Mouse (Mus musculus) embryonic facial prominence, embryonic 10.5 days (tissue): ENCODE results near the gene Cfap69. TPM values are rescaled to one million over a fixed set of nuclear protein-coding genes. Genes with fewer than 3 reads are reported as not detected.
A peak's percentile ranks its signal among the peaks of the same experiment; 100 is the strongest.
"Not testable (repeated sequence)": the region's sequence is repeated elsewhere in the genome, so short reads cannot be mapped to it uniquely, and the experiment has no call there.

Experiments
- DNase-seq: peaks from one replicate; pipeline ENCODE4 v3.0.0-alpha.2; 2017; ENCODE audit warnings: low spot score
- H3K27ac ChIP-seq: fragments of 300-500 bp; sonication (generic); replicated peaks from 2 replicates; pipeline ENCODE4 v1.5.1; 2016; ENCODE audit warnings: mild to moderate bottlenecking
- H3K27me3 ChIP-seq: fragments of 300-500 bp; sonication (generic); replicated peaks from 2 replicates; pipeline ENCODE4 v1.6.1; 2016; ENCODE audit warnings: low read depth, mild to moderate bottlenecking; ENCODE audit not compliant: poor library complexity, severe bottlenecking
- H3K36me3 ChIP-seq: fragments of 300-500 bp; sonication (generic); replicated peaks from 2 replicates; pipeline ENCODE4 v1.6.1; 2016; ENCODE audit warnings: mild to moderate bottlenecking, moderate library complexity
- H3K4me1 ChIP-seq: fragments of 300-500 bp; sonication (generic); 2 replicates; pipeline ENCODE4 v1.6.1; 2016
- H3K4me3 ChIP-seq: fragments of 300-500 bp; sonication (generic); 2 replicates; pipeline ENCODE4 v1.5.1; 2016; ENCODE audit warnings: mild to moderate bottlenecking, moderate library complexity
- H3K9me3 ChIP-seq: fragments of 300-500 bp; sonication (generic); 2 replicates; pipeline ENCODE4 v1.6.1; 2016; ENCODE audit warnings: mild to moderate bottlenecking
- WGBS: fragments of 180-500 bp; shearing (Covaris S2); methylation state at CpG from one replicate; pipeline ENCODE4 v1.1.7; 2016; 5-methylcytosine and 5-hydroxymethylcytosine counted together
- polyA plus RNA-seq: library from polyadenylated mRNA; unstranded; fragments of >200 nt; fragmentation: Nextera tagmentation; extraction: Ambion mirVana; gene quantifications from 2 replicates; pipeline ENCODE4 v1.2.1, GENCODE M21; 2016

Gene Cfap69
- polyA plus RNA-seq, 1 experiment from 2014 or later, result 2.9 TPM

DNA sequence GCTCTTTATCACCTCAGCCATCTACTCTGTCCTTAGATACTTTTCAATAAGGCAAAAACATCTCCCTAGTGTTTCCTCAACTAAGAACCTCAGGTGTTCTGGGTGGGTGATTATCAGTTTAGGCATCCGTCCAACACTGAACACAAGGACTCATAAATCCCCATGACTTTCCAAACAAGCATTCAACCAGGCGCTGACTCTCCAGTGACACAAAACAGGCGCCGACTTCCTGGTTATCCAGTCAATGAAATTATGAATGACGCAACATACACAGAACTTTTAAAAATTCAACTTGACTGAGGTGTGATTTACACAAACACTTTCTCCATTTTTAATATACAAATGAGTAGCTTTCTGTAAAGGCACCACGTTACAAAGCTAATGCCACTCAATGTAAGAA, 24.2 kb upstream of the Cfap69 start:
- Histone ChIP-seq H3K36me3 (no peaks in the 10 kb centered on the region), H3K4me3 (no peak overlapping the region), H3K9me3 (no peaks in the 10 kb centered on the region), H3K4me1 (peaks cover 13% of the 10 kb centered on the region; the same call in 1 of the 2 replicates), H3K27ac (no peak overlapping the region), H3K27me3 (peaks cover 20% of the 10 kb centered on the region; the same call in 1 of the 2 replicates)
- DNase-seq, result no peak
- 91% methylated on average over 6 of the region's 6 CpGs for WGBS

GRCm38 (mm10) chr5:5686973-5687372, 22.9 kb upstream of the Cfap69 start:
- H3K4me3 ChIP-seq, result no peak overlapping the region
- H3K27me3 ChIP-seq, result 0 out of 2 replicates have a peak, but pooled peaks cover 9% of the 10 kb centered on the region
- 7% methylated on average over 1 of the region's 1 CpGs for WGBS
- no peaks in the 10 kb centered on the region for H3K36me3 ChIP-seq
- DNase-seq, result peak; percentile 34
- no peak overlapping the region for H3K27ac ChIP-seq
- 0 out of 2 replicates have a peak, but pooled peaks cover 6% of the 10 kb centered on the region for H3K4me1 ChIP-seq
- no peaks in the 10 kb centered on the region for H3K9me3 ChIP-seq

DNA sequence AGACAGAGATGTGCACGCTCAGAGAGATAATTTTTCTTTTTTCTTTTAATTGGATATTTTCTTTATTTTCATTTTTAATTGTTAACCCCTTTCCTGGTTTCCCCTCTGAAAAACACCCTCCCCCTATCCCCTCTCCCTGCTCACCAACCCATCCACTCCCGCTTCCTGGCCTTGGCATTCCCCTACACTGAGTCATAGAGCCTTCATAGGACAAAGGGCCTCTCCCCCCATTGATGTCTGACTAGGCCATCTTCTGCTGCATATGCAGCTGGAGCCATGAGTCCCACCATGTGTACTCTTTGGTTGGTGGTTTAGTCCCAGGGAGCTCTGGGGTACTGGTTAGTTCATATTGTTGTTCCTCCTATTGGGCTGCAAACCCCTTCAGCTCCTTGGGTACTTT, 20.9 kb upstream of the Cfap69 start:
- not testable (repeated sequence) for H3K9me3 ChIP-seq, H3K27ac ChIP-seq, H3K27me3 ChIP-seq, H3K4me3 ChIP-seq, H3K4me1 ChIP-seq, DNase-seq, H3K36me3 ChIP-seq
- 91% methylated on average over 2 of the region's 2 CpGs for WGBS

DNA sequence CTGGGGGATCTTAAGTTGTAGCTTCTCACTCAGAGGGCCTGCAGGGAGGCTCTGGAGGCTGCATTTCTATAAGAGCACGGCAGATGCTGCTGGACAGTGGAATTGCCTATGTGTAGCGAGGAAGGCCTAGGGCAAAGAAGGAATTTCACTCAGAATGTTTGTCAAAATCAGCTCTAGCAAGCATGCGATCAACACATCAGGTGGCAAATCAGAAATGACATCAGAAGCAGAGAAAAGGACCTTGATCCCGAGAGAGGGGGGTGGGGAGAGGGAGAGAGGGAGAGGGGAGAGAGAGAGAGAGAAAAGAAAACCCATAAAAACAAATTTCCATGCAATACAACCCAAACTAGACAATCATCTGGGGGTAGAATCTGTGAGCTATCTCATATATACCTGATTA, 19.3 kb upstream of the Cfap69 start:
- Histone ChIP-seq H3K9me3 (no peaks in the 10 kb centered on the region), H3K4me1 (0 out of 2 replicates have a peak, but pooled peaks cover 6% of the 10 kb centered on the region), H3K27ac (no peak overlapping the region), H3K36me3 (peaks cover 13% of the 10 kb centered on the region; the same call in 1 of the 2 replicates), H3K27me3 (no peaks in the 10 kb centered on the region), H3K4me3 (no peak overlapping the region)
- WGBS, result 73% methylated on average over 4 of the region's 4 CpGs
- no peak for DNase-seq

DNA sequence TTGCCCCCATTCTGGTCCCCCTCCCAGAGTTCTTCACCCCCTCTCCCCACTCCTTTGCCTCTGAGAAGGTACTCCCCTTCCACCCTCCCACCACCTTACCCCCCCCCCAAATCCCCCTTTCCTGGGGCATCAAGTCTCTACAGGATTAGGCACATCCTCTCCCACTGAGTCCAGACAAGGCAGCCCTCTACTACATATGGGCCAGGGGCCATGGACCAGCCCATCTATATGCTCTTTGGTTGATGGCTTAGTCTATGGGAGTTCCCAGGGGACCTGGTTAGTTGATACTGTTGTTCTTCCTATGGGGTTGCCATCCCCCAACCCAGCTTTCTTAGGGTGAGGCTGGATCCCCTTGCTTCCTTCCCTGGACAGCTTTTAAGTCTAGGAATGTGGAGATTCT, 15.4 kb upstream of the Cfap69 start:
- H3K27ac ChIP-seq, result no peak overlapping the region
- no peak for DNase-seq
- H3K4me3 ChIP-seq, result no peak overlapping the region
- H3K36me3 ChIP-seq, result peaks cover 42% of the 10 kb centered on the region
- H3K4me1 ChIP-seq, result no peaks in the 10 kb centered on the region
- H3K9me3 ChIP-seq, result no peaks in the 10 kb centered on the region
- no peaks in the 10 kb centered on the region for H3K27me3 ChIP-seq

DNA sequence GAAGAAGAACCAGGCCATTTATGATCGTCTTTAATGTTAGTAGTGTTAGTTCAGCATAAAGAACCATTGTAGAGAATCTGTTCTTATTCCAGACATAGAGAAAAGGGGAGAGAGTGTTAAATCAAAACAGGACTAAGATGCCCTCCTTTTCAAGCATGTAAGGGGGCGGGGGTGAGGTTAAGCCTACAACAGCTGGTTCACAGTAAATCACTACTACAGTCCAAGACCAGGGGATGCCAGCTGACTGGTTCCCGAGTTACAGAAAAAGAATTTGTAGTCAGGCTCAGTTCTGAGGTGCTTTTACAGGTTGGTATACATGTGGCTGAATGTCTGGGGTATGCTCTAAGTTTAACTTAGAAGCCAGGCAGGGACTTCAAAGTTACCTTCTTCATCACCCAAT, 12.0 kb upstream of the Cfap69 start:
- no peak for DNase-seq
- no peaks in the 10 kb centered on the region for H3K27me3 ChIP-seq
- H3K9me3 ChIP-seq, result no peaks in the 10 kb centered on the region
- WGBS, result 93% methylated on average over 3 of the region's 3 CpGs
- H3K36me3 ChIP-seq, result peaks cover 56% of the 10 kb centered on the region
- no peaks in the 10 kb centered on the region for H3K4me1 ChIP-seq
- no peak overlapping the region for H3K27ac ChIP-seq
- H3K4me3 ChIP-seq, result no peak overlapping the region

DNA sequence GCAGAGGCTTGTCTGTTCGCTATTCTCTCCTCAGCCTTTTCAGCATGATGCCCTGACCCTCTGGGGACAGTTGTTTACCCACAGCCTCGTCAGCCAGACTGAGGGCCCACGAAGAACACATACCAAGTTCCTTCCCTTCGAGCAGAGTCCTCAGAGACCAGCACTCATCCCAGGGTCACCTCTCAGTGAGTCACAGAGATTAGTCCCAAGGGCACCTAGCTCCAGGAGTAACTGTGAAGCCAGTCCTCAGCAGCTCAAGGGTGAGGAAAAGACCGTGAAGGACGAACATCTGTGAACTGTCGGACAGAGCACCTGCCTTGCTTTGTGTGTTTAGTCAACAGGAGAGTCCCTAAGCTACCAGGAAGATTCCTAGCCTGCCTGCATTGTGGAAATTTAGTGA, 4.9 kb upstream of the Cfap69 start:
- DNase-seq, result no peak
- H3K27me3 ChIP-seq, result no peaks in the 10 kb centered on the region
- WGBS, result 73% methylated on average over 7 of the region's 7 CpGs
- peaks cover 8% of the 10 kb centered on the region; the same call in 1 of the 2 replicates for H3K4me1 ChIP-seq
- peaks cover 28% of the 10 kb centered on the region for H3K36me3 ChIP-seq
- no peak overlapping the region for H3K27ac ChIP-seq
- H3K4me3 ChIP-seq, result no peak overlapping the region
- H3K9me3 ChIP-seq, result no peaks in the 10 kb centered on the region

DNA sequence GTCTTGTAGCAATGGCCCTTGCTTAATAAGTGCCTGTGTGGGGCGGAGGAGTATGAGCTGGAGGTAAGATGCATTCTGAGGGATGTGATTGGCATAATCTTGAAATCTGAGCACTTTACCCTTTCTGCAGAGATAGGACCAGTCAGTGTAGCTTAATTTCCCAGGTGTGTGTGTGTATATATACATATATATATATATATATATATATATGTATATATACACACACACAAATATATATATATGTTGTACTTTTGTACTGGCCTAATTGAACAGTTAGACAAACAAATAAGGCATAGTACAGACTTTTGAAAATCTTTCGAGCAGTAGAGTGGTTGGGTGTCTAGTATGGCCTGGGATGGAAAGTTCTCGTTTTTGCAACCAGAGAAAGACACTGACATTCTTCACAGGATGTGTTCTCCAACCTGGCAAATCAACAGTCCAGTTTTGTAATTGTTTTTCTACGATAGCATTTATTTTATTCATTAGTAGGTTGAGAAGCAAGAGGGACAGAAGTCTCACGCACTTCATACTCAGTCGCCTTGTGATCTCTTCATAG, 410 bp upstream of the Cfap69 start:
- Histone ChIP-seq H3K36me3 (peaks cover 10% of the 10 kb centered on the region), H3K27ac (peak overlapping the region; percentile 87), H3K9me3 (no peaks in the 10 kb centered on the region), H3K27me3 (peaks cover 18% of the 10 kb centered on the region), H3K4me3 (peak overlapping the region; percentile 85), H3K4me1 (peaks cover 18% of the 10 kb centered on the region)
- 56% methylated on average over 6 of the region's 6 CpGs for WGBS
- no peak for DNase-seq

- Histone ChIP-seq H3K4me1 (peaks cover 18% of the 10 kb centered on the region), H3K27ac (no peak overlapping the region), H3K27me3 (peaks cover 18% of the 10 kb centered on the region), H3K36me3 (0 out of 2 replicates have a peak, but pooled peaks cover 3% of the 10 kb centered on the region), H3K9me3 (no peaks in the 10 kb centered on the region), H3K4me3 (peak overlapping the region; percentile 85)
- DNase-seq, result no peak
- WGBS, result 40% methylated on average over 6 of the region's 6 CpGs
These were observed 982 bp downstream of the Cfap69 start for GRCm38 (mm10) chr5:5663057-5663456.

DNA sequence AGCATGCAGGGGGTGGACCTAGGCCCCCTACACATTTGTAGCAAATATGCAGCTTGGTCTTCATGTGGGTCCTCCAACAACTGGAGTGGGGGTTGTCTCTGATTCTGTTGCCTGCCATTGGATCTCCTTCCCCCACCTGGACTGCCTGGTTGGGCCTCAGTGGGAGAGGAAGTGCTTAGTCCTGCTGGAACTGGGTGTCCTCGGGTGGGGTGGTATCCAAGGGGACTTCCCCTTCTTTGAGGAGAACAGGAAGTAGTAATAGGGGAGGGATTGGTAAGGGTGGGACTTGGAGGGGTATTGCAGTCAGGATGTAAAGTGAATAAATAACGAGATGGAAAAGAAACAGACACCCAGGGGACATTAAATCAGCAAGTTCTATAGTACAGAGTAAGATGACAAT, 5.4 kb downstream of the Cfap69 start:
- peaks cover 18% of the 10 kb centered on the region for H3K27me3 ChIP-seq
- no peaks in the 10 kb centered on the region for H3K36me3 ChIP-seq
- no peak overlapping the region for H3K27ac ChIP-seq
- whole genome bisulfite sequencing, result 58% methylated on average over 2 of the region's 2 CpGs
- peaks cover 8% of the 10 kb centered on the region; the same call in 1 of the 2 replicates for H3K4me1 ChIP-seq
- DNase-seq, result no peak
- H3K4me3 ChIP-seq, result no peak overlapping the region
- H3K9me3 ChIP-seq, result no peaks in the 10 kb centered on the region

GRCm38 (mm10) chr5:5657932-5658331, 6.1 kb downstream of the Cfap69 start:
- DNase-seq, result no peak
- peaks cover 14% of the 10 kb centered on the region for H3K27me3 ChIP-seq
- no peaks in the 10 kb centered on the region for H3K9me3 ChIP-seq
- WGBS, result 81% methylated on average over 2 of the region's 2 CpGs
- no peak overlapping the region for H3K27ac ChIP-seq
- H3K4me3 ChIP-seq, result no peak overlapping the region
- peaks cover under 1% of the 10 kb centered on the region; the same call in 1 of the 2 replicates for H3K4me1 ChIP-seq
- no peaks in the 10 kb centered on the region for H3K36me3 ChIP-seq

GRCm38 (mm10) chr5:5648817-5649569, 15.0 kb downstream of the Cfap69 start:
- WGBS, result 70% methylated on average over 6 of the region's 6 CpGs
- DNase-seq, result no peak

DNA sequence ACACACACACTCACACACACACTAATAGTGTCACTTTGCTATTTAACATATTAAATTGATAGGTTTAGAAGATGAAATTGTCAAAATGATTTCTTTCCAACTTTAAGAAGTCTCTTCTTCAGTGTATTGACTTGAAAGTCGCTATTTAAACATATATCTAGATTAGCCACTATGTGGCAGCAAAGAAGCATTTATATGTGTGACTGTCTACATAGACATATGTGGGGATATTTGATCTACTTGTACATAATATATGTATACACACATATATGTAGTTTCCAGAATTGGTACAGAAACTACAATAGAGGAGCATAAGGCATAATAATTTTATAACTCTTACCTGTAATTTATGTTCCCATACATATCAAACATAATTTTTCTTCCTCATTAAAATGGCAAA, 17.9 kb downstream of the Cfap69 start:
- no peaks in the 10 kb centered on the region for H3K4me1 ChIP-seq
- DNase-seq, result no peak
- 8% methylated on average over 1 of the region's 1 CpGs for whole genome bisulfite sequencing

More at GRCm38 (mm10) chr5:5648817-5649569, 15.0 kb downstream of the Cfap69 start:
- no peak overlapping the region for H3K27ac ChIP-seq
- H3K27me3 ChIP-seq, result no peaks in the 10 kb centered on the region
- no peaks in the 10 kb centered on the region for H3K9me3 ChIP-seq
- no peak overlapping the region for H3K4me3 ChIP-seq
- H3K4me1 ChIP-seq, result no peaks in the 10 kb centered on the region
- no peaks in the 10 kb centered on the region for H3K36me3 ChIP-seq

More for the DNA sequence above, 17.9 kb downstream of the Cfap69 start:
- Histone ChIP-seq H3K36me3 (no peaks in the 10 kb centered on the region), H3K27me3 (no peaks in the 10 kb centered on the region), H3K9me3 (no peaks in the 10 kb centered on the region), H3K27ac (no peak overlapping the region), H3K4me3 (no peak overlapping the region)
